Mouse (Mus musculus): ENCODE results near the gene Ifit3b. TPM values are rescaled to one million over a fixed set of nuclear protein-coding genes. Genes with fewer than 3 reads are reported as not detected.
"Not testable (repeated sequence)": the region's sequence is repeated elsewhere in the genome, so short reads cannot be mapped to it uniquely, and the experiment has no call there.

Ifit3b gene
- polyA plus RNA-seq, 1 experiment: 3.6 TPM

DNA sequence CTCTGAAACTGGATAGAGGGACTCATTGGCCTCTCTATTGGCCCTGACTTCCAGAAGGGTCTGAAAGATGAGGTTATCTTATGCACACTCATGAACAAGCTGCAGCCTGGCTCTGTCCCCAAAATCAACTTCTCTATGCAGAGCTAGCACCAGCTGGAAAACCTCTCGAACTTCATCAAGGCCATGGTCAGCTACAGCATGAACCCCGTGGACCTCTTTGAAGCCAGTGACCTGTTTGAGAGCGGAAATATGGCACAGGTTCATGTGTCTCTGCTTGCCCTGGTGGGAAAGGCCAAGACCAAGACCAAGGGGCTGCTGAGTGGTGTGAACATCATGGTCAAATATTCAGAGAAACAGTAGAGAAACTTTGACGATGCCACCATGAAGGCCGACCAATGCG lies 16.0 kb downstream of the Ifit3b start:
- Histone ChIP-seq H3K4me1 (ENCODE audit: control insufficient read depth, insufficient read depth, low read length) (no peaks in the 10 kb centered on the region), H3K27ac (ENCODE audit: insufficient read depth, low read length) (no peak overlapping the region), H3K4me3 (ENCODE audit: insufficient read depth, low read length) (no peak overlapping the region)
- TF ChIP-seq POLR2A (IDR thresholded peaks at IDR 0.05; ENCODE audit: low read depth, low read length) (no peak), CTCF (IDR thresholded peaks at IDR 0.05; ENCODE audit: borderline replicate concordance, insufficient read depth, low read length) (no peak)

DNA sequence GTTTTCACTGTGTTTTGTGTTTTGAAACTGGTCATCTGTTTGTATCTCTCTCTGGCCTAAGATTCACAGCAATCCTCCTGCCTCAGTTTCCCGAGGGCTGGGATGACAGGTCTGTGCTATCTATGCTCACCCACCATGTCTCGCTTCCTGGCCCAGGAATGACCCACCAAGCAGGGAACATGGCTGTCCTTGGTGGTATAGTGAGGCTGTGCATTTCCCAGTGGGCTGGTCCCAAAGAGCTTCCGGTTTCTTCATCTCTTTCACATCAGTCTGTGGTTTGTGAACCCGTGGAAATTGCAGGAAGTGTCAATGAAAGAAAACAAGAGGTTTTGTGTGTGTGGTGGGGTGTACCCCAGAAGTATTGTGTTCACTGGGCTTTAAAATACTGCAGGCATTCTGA lies 16.9 kb downstream of the Ifit3b start:
- H3K4me1 ChIP-seq (ENCODE audit: control insufficient read depth, insufficient read depth, low read length): no peaks in the 10 kb centered on the region
- H3K4me3 ChIP-seq (ENCODE audit: insufficient read depth, low read length): no peak overlapping the region
- no peak overlapping the region for H3K27ac ChIP-seq (ENCODE audit: insufficient read depth, low read length)
- TF ChIP-seq CTCF (IDR thresholded peaks at IDR 0.05; ENCODE audit: borderline replicate concordance, insufficient read depth, low read length) (no peak), POLR2A (IDR thresholded peaks at IDR 0.05; ENCODE audit: low read depth, low read length) (no peak)

DNA sequence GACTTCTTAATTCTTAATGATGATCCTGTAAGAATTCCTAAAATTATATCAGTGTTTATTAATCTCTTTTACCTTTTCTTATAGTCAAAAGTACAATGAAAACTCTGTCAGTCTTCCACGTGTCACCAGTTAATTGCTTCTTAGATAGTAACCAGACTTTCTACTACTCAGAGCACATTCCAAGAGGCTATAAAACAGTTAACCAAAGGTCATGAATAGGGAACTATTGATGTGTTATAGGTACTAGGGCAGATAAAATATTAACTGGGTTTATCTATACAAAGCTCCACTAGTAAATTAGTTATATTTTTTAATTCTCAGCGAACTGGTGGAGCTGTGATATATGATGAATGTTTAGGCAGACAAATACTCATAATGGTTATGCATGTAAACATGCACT lies 19.7 kb downstream of the Ifit3b start:
- no peak for TF ChIP-seq POLR2A (IDR thresholded peaks at IDR 0.05; ENCODE audit: low read depth, low read length)
- TF ChIP-seq CTCF (IDR thresholded peaks at IDR 0.05; ENCODE audit: borderline replicate concordance, insufficient read depth, low read length): no peak
- no peak overlapping the region for H3K27ac ChIP-seq (ENCODE audit: insufficient read depth, low read length)
- no peaks in the 10 kb centered on the region for H3K4me1 ChIP-seq (ENCODE audit: control insufficient read depth, insufficient read depth, low read length)
- no peak overlapping the region for H3K4me3 ChIP-seq (ENCODE audit: insufficient read depth, low read length)

DNA sequence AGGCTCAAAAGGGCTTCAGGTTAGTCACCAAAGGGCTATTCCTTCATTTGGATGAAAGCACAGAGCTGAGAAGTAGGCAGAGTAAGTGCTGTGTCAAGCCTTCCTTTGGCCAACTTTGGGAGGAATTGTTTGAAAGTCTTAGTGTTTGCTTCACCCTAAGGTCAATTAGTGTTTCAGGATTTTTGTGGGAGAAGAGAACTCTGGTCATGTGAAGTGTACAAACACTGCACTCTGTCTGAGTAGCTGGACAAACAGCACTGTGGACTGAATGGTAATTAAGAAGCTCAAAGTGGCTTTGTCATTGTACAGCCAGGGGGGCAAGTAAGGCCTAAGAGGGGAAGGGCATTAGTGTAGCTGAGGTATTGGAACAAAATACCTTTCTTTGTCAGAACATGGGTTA lies 23.7 kb downstream of the Ifit3b start:
- Histone ChIP-seq H3K27ac (ENCODE audit: insufficient read depth, low read length) (no peak overlapping the region), H3K4me1 (ENCODE audit: control insufficient read depth, insufficient read depth, low read length) (no peaks in the 10 kb centered on the region), H3K4me3 (ENCODE audit: insufficient read depth, low read length) (no peak overlapping the region)
- TF ChIP-seq CTCF (IDR thresholded peaks at IDR 0.05; ENCODE audit: borderline replicate concordance, insufficient read depth, low read length) (no peak), POLR2A (IDR thresholded peaks at IDR 0.05; ENCODE audit: low read depth, low read length) (no peak)

DNA sequence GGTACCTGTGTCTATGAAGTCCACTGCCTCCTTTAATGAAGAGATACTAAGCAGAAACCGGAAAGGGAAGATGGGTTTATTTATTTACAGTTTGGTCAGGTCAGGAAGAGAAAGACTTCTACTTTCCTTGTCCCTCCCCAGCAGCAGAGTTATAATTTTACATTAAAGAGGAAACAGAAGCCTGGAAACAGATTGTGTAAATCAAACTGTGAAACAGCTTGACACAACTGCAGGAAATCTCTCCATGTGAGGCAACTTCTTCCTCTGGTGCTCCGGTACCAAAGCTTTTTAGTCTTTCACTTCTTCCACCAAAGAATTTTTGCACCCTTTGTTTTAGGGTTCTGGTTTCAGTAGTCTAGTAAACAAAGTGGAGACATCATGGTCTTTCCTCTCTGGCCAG lies 25.7 kb downstream of the Ifit3b start:
- no peak overlapping the region for H3K4me3 ChIP-seq (ENCODE audit: insufficient read depth, low read length)
- no peak overlapping the region for H3K27ac ChIP-seq (ENCODE audit: insufficient read depth, low read length)
- no peaks in the 10 kb centered on the region for H3K4me1 ChIP-seq (ENCODE audit: control insufficient read depth, insufficient read depth, low read length)
- TF ChIP-seq POLR2A (IDR thresholded peaks at IDR 0.05; ENCODE audit: low read depth, low read length) (no peak), CTCF (IDR thresholded peaks at IDR 0.05; ENCODE audit: borderline replicate concordance, insufficient read depth, low read length) (no peak)

DNA sequence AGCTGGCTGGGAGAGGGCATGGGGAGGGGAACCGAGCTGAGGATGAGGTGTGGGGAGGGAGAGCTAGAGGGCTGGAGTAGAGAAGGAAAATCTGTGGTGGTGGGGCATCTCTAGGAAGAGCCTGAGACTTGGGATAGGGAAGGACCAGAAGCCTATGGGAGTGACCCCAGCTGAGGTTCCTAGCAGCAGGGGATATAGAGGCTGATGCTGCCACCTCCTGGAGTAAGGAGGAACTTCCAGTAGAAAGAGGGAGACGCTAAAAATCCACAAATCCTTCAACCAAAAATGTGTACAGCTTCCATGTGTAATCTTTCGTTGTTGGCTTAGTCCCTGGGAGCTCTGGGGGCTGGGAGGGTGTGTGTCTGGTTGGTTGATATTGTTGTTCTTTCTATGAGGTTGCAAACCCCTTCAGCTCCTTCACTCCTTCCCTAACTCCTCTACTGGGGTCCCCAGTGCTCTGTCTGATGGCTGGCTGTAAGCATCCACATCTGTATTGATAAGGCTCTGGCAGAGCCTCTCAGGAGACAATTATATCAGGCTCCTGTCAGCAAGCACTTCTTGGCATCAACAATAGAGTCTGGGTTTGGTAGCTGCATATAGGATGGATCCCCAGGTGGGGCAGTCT lies 29.3 kb downstream of the Ifit3b start:
- H3K27ac ChIP-seq (ENCODE audit: insufficient read depth, low read length): no peak overlapping the region
- H3K4me3 ChIP-seq (ENCODE audit: insufficient read depth, low read length): no peak overlapping the region
- no peaks in the 10 kb centered on the region; the same call in 1 of the 2 replicates for H3K4me1 ChIP-seq (ENCODE audit: control insufficient read depth, insufficient read depth, low read length)
- no peak for TF ChIP-seq CTCF (IDR thresholded peaks at IDR 0.05; ENCODE audit: borderline replicate concordance, insufficient read depth, low read length)
- TF ChIP-seq POLR2A (IDR thresholded peaks at IDR 0.05; ENCODE audit: low read depth, low read length): no peak

DNA sequence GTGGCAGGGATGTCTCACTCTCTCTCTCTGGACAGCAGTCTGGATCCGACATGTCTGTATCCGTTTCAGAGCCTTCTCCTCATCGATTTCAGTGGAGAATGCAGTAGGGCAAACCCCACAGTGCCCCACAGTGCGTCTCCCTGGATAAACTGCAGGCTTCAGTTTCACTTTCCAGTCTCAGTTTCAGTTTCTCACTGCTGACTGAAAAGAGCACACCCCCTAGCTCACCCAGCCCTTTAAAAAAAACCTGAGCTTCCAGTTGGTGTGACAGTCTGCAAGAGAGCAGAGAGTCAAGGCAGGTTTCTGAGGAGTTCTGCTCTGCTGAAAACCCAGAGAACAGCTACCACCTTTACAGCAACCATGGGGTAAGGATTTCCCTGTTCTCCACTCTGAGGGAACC lies 32.9 kb downstream of the Ifit3b start, which contains the start of the genes Ifit1bl2 and Ifit1:
Ifit1bl2 (minus strand) TSS at position 121 of the 400 bp plus-strand sequence.
Ifit1 (plus strand) TSS at position 249 of the 400 bp plus-strand sequence.
- Histone ChIP-seq H3K4me3 (ENCODE audit: insufficient read depth, low read length) (peak within 1 kb of the TSS; percentile 18; the same call in 1 of the 2 replicates), H3K27ac (ENCODE audit: insufficient read depth, low read length) (no peak within 1 kb of the TSS), H3K4me1 (ENCODE audit: control insufficient read depth, insufficient read depth, low read length) (no peaks in the 10 kb centered on the region; the same call in 1 of the 2 replicates)
- TF ChIP-seq CTCF (IDR thresholded peaks at IDR 0.05; ENCODE audit: borderline replicate concordance, insufficient read depth, low read length) (no peak), POLR2A (IDR thresholded peaks at IDR 0.05; ENCODE audit: low read depth, low read length) (no peak; the same call in 1 of the 2 replicates)

DNA sequence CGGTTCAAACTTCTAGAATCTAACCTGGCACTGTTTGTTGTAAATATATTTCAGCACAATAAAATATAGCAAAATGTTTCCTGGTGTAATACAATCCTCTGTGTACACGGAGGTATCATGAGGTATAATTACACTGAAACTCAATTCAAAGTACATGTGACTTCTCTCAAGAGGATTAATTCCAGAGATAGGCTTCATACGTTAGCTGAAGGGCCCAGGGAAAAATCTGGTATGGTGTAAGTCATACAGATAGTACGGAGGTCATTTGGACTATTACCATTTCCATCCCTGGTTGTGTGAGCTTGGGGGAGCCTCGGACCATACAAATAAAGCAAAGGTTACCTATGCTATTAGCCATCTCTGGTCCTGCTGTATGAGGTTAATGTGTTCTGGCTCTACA lies 34.8 kb downstream of the Ifit3b start:
- TF ChIP-seq POLR2A (IDR thresholded peaks at IDR 0.05; ENCODE audit: low read depth, low read length) (no peak), CTCF (IDR thresholded peaks at IDR 0.05; ENCODE audit: borderline replicate concordance, insufficient read depth, low read length) (no peak)
- Histone ChIP-seq H3K4me1 (ENCODE audit: control insufficient read depth, insufficient read depth, low read length) (no peaks in the 10 kb centered on the region; the same call in 1 of the 2 replicates), H3K4me3 (ENCODE audit: insufficient read depth, low read length) (no peak overlapping the region), H3K27ac (ENCODE audit: insufficient read depth, low read length) (no peak overlapping the region)

DNA sequence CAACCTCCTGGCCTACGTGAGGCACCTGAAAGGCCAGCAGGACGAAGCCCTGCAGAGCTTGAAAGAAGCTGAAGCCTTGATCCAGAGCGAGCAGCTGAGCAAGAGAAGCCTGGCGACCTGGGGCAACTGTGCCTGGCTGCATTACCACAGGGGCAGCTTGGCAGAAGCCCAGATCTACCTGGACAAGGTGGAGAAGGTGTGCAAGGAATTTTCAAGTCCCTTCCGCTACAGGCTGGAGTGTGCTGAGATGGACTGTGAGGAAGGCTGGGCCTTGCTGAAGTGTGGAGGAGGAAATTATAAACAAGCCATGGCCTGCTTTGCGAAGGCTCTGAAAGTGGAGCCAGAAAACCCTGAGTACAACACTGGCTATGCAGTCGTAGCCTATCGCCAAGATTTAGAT lies 39.9 kb downstream of the Ifit3b start:
- H3K4me1 ChIP-seq (ENCODE audit: control insufficient read depth, insufficient read depth, low read length); H3K27ac ChIP-seq (ENCODE audit: insufficient read depth, low read length); H3K4me3 ChIP-seq (ENCODE audit: insufficient read depth, low read length): not testable (repeated sequence)

DNA sequence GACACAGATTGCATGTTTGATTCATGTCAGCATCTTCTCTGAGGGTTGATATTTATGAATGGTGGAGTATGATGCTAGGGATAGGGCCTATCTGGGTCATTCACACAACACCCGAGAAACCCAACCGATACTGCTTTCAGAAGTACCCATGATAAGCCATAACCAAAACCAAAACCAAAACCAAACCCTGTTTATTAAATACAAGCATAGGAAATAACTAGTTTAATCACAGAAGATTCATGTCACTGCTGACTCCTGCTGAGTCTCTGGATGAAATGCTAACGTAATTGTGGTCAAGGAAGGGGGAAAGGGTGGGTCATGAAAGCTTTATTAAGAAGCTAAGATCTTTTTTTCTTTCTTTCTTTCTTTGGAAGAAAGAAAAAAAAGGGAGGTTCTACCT lies 42.5 kb downstream of the Ifit3b start:
- TF ChIP-seq CTCF (IDR thresholded peaks at IDR 0.05; ENCODE audit: borderline replicate concordance, insufficient read depth, low read length) (no peak), POLR2A (IDR thresholded peaks at IDR 0.05; ENCODE audit: low read depth, low read length) (no peak)
- H3K27ac ChIP-seq (ENCODE audit: insufficient read depth, low read length): no peak overlapping the region
- no peak overlapping the region for H3K4me3 ChIP-seq (ENCODE audit: insufficient read depth, low read length)
- no peaks in the 10 kb centered on the region for H3K4me1 ChIP-seq (ENCODE audit: control insufficient read depth, insufficient read depth, low read length)
